17 mouse cellular contexts compared by ENCODE assay signal in genomic region chr7:121805811-121806496, GRCm38 (mm10). TPM values are rescaled to one million over a fixed set of nuclear protein-coding genes. Genes with fewer than 3 reads are reported as not detected.
DNase-seq lines count a peak whose midpoint lies in the region.
"Had no signal": no experiment of that assay in that cellular context is flagged by ENCODE, and none has a peak within 500 bp of the region (broad histone marks: within the 10 kb centered on the region; RNA-seq: fewer than 3 reads in every experiment).

No protein-coding gene starts in this region.

- intact Hi-C loops in left cerebral cortex, postnatal 36 days (cut with DNase I) = no loop called here

- DNase-seq in NIH3T3 (ENCODE audit: low read depth) (peak; percentile 12), adipocyte (ENCODE audit: low spot score) (no peak)
- DNase-seq in frontal cortex, postnatal 10 days (ENCODE audit: low spot score in 2 of 2) = peak; percentile 11 to 25
- peak; percentile 23 to 33 for DNase-seq in layer of hippocampus, postnatal 10 days (ENCODE audit: low spot score in 2 of 2)
- peak; percentile 48 to 65 for DNase-seq in left cerebral cortex, postnatal 36 days (ENCODE audit: low spot score in 2 of 2)
- no peak for DNase-seq in adrenal gland, postnatal 14 days
- no peak for DNase-seq in kidney, adult 11 months
- DNase-seq in retina, postnatal 1 day = no peak
- DNase-seq: cerebellum, adult 11 months; gastrocnemius, adult 2 months; kidney, adult 18-20 months; kidney, postnatal 4 days; lung, embryonic 14.5 days; thymus, postnatal 14 days had no signal

RNA-seq across cellular contexts. Expression of gene Scnn1b, which starts 58.9 kb away (rescaled TPM):
- not detected for total RNA-seq in layer of hippocampus, postnatal 10 days (2021)
- total RNA-seq in left cerebral cortex, postnatal 36 days (2021) = not detected
- 0.53 TPM in 1 of 2 replicates, not detected in the other for total RNA-seq in adrenal gland, postnatal 14 days (2021)
- total RNA-seq: heart, postnatal 25 days; megakaryocyte progenitor cell, adult 5-6 weeks; MEL had no signal

Comparison
In these comparisons a context has a peak if more than half of its experiments do, and no peak if none do; other contexts are left out.
1. DNase-seq: peak in NIH3T3 (single experiment), frontal cortex, postnatal 10 days (2 of 2), layer of hippocampus, postnatal 10 days (2 of 2) and left cerebral cortex, postnatal 36 days (2 of 2); none in adipocyte (single experiment), adrenal gland, postnatal 14 days (single experiment), kidney, adult 11 months (single experiment) and retina, postnatal 1 day (single experiment).